Mouse (Mus musculus) megakaryocyte progenitor cell, adult 5-6 weeks (primary cell): ENCODE measurements at regions not wholly inside any gene's neighbourhood (a gene's known extent, or its start where the extent isn't known, plus 50 kb on each side); places are given as distances from the start of the nearest gene placed in this dataset.
A peak's percentile ranks its signal among the peaks of the same experiment; 100 is the strongest.
"Not testable (repeated sequence)": the region's sequence is repeated elsewhere in the genome, so short reads cannot be mapped to it uniquely, and the experiment has no call there.

Experiments
- ATAC-seq: replicated peaks from 2 replicates; pipeline ENCODE4 v1.8.0; 2016; ENCODE audit warnings: mild to moderate bottlenecking, moderate TSS enrichment, inconsistent platforms; ENCODE audit not compliant: poor library complexity

GRCm38 (mm10) chr6:6388835-6389440 lies 172.0 kb upstream of the Slc25a13 start:
- ATAC-seq = no peak

DNA sequence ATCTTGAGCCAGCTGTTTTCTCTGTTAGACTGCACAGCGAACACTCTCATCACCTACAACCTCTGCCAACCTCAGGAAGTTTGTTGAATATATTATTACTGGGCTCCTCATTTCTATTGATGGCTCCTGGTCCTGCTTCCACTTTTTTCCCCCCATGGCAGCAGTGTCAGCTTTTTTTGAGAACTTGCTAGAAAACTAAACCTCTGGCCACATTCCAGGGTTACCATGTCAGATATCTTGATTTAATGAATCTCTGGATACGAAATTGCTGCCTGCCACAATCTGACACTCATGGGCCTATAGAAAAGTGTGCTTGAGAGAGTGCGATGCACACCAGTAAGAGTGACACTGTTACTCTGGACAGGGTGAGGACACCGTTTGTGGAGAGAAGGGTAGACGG lies 170.6 kb upstream of the Slc25a13 start:
- ATAC-seq = no peak

DNA sequence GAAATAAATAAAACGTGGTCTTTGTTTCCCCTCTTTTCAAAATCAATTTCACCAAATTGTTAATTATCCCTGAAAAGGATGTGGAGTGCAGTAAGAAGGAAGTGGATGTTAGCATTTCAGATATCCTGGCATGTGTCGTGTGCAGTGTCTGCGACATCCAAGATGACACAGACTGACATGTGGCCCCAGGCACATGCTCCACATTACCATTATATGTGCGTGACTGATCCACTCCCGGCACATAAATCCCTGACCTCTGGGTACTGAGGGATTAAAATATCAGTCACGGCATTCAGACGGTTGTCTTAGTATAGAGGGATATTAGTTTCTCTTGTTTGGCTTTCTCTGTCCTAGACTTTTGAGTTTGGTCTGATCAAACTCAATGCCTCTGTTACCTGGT lies 168.0 kb upstream of the Slc25a13 start:
- no peak for ATAC-seq

GRCm38 (mm10) chr6:6384441-6384840 lies 167.5 kb upstream of the Slc25a13 start:
- no peak for ATAC-seq

DNA sequence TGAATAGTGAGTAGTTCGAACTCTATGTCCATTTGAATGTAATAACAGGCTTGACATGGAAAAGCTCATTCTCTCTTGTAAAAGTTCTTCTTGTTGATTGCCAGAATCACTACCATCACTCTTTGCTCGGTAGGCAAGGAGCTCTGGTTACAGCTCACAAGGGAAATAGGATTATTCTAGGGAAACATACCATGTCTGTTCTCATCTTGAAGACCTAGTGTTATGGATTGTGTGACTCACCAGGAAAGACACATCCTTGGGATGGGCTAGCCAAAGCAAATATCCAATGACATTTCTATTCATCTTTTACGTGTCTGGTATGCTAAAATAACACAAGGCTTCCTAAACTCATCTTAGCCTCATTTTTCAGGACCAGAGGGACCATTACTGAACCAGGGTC lies 155.4 kb upstream of the Slc25a13 start:
- no peak for ATAC-seq

- ATAC-seq = no peak
Observed at GRCm38 (mm10) chr6:6371444-6372093, 154.6 kb upstream of the Slc25a13 start.

DNA sequence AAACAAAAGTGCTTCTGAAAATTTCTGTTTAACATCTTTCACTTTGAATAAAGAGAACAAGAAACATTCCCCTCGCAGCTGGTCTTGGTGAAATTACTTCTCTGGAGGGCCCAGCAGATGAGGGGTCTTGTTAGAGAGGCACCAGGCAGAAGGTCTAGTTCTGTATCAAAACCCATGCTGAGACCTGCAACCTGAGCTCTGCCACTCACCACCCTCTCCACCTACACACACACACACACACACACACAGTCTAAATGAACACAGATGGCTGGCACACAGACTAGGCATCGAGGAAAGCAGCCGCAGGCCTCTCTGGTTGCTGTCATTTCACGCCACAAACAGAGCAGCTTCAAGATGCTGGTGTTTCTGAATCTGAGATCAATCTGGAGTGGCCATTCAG lies 147.1 kb upstream of the Slc25a13 start:
- ATAC-seq = no peak

DNA sequence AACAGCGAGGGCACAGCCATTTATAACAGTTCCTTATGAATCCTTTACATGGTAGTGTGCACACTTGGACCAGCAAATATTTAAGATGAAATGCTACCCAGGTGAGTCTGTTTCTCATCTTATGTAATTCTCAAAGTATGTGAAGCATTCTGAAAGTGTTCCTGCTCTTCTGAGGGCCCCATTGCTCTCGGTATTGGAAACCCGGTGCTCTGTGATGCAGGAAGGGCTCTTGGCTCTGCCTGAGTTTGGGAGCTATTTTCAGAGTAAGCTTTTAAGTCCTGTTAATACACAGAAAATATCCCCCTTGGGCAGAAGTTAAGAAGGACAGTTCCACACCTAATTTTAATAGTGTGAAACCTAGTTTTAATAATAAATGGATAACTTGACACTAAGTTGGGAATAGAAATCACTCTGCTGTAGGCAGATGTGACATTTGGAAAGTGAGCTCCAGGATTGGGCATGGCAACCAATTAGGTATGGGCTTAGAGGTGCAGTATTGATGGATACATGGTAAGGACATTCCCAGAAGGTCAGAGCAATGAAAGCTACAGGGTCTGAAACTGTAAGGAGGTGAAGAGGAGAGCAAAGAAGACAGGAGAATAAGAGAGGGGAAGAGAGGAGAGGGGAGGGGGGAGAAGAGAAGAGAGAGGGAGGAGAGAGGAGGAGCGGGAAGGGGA lies 145.8 kb upstream of the Slc25a13 start:
- ATAC-seq = no peak

DNA sequence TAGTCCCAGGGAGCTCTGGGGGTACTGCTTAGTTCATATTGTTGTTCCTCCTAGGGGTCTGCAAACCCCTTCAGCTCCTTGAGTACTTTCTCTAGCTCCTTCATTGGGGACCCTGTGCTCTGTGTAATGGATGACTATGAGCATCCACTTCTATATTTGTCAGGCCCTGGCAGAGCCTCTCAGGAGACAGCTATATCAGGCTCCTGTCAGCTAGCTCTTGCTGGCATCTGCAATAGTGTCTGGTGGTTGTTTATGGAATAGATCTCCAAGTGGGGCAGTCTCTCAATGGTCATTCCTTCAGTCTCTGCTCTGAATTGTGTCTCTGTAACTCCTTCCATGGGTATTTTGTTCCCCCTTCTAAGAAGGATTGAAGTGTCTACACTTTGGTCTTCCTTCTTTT lies 144.2 kb upstream of the Slc25a13 start:
- not testable (repeated sequence) for ATAC-seq

- ATAC-seq = no peak
Observed at GRCm38 (mm10) chr6:6357477-6357876, 140.5 kb upstream of the Slc25a13 start.

DNA sequence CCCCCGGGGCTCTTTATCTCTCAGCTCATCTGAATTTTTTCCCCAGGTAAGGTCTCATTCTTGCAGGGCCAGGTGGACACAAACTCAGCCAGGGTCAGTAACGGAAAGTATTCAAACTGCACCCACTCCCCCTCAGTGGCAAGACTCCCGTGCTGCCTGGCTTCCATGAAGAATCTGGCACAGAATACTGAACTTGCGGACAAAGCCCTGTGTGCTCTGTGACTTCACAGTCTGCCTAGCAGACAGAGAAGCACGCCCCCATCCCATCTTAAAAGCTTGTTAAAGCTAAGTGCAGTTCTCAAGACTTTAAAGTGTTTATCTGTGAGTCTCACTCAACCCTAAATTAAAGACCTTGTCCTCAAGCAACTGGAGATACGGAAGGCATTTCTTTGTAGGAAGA lies 140.0 kb upstream of the Slc25a13 start:
- no peak for ATAC-seq

GRCm38 (mm10) chr6:6335251-6335650 lies 118.3 kb upstream of the Slc25a13 start:
- no peak for ATAC-seq

GRCm38 (mm10) chr6:6330271-6330670 lies 113.3 kb upstream of the Slc25a13 start:
- no peak for ATAC-seq

GRCm38 (mm10) chr6:6325516-6325915 lies 108.5 kb upstream of the Slc25a13 start:
- ATAC-seq = no peak

- no peak for ATAC-seq
Observed at GRCm38 (mm10) chr6:6316725-6317124, 99.8 kb upstream of the Slc25a13 start.

DNA sequence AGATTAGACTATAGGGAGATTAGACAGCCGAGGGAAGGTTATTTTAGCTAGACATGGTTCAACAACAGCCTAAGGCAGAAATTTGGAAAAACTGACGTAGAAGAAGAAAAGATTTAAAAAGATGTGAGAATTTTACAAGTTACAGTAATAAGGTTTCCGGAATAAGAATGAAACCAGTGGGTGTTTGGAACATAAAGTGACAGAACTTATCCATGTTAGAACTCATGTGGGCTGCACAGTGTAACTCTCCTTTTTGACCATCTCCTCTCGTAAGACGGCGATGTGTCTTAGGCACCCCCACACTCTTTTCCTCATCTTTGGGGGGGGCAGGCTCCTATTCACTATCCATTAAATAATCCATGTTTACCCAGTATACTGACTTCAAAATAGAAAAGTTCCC lies 96.2 kb upstream of the Slc25a13 start:
- no peak for ATAC-seq

DNA sequence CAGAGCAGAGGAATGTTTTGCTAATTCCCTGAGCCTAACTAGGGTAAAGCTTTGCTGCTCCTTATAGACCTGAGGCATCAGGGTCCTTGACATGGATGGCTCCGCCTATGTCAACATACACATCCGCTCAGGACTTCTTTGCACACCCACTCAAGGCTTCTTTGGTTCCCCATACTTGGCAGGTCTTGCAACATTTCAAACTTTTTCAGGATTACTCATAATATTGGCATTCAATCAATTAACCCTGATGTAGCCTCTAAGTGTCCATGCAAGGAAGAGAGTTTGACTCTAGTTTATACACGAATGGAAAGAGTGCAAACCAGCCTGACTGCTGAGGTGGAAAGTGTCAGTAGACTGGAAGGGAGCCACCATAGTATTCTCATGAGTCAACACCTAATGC lies 93.2 kb upstream of the Slc25a13 start:
- no peak for ATAC-seq

DNA sequence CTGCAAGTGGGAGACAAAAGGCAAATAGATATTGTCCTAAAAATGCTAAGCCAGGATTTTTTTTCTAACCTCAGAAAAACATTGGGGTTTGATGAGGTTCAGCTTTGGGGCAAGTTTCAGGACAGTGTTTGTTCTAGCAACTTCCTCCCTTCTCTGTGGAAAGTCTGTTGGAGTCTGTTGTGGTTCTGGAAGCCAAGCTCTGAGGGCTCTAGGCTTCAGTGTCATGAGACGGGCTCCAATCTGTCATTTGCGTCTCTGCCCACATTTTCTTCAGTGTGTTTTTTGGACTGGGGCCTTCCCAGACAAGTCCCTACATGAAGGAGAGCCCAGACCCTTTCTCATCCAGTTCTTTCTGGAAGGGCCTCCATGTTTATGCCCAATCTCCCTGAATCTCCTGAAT lies 90.6 kb upstream of the Slc25a13 start:
- no peak for ATAC-seq

DNA sequence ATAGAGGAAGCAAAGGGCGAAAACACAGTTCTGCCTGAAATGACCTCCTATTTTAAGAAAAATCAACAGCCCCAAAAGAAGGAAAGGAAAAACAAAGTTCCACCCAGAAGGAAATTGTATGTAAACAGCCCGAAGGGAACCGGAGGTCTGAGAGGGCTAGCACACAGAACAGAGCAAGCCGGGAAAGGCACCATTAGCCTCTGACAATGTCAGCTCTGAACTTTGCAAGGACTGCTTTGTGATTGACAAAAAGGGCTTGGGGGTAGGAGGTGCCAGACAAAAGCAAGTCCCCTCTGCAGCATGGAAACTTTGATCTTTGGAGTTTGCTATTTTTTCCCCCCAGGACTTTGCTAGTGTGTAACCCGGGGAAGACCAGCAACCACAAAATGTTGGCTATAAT lies 86.8 kb upstream of the Slc25a13 start:
- no peak for ATAC-seq

- no peak for ATAC-seq
Observed at GRCm38 (mm10) chr6:6301001-6301510, 84.1 kb upstream of the Slc25a13 start.

DNA sequence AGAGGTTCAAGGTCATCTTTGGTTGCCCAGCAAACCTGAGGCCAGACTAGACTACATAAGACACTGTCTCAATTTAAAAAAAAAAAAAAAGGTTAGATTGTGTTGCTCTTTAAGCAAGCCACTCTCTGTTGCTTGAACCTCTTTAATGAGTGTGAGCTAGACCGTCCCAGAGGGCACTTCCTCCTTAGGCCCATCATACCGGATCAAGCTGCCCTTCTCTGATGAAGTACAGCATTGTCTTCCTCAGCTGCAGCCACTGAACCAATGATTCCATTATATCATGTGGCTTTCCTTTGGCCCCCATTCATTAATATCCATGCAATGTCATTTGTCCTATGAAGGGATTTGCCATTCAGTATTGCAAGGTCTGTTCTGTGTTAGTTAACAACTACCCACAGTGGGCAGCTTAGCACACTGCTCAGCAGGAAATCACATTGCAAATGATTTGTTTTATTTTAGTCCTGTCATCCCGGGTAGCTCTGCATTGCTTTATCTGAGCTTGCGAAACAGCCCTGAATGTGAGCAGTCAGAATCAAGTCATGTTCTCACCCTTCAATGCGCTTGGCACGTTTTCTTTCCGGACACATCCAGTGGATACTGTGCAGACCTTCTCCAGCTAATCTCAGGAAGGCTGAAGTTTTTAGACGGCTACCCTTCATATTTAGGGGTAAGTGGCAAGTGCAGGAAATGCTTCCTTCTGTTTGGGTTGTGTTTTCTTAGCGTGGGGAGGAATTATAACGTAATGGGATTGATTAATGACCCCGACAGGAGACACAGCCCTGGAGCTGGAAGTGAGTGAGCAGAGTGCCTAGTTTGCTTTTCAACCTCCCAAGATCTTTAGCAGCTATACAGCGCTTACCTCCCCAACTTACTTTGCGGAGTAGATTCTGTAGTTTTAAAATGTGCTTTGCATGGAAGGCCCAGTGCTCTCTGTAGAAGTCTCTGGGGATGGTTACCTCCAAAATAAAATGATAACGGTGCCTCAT lies 82.2 kb upstream of the Slc25a13 start:
- peak; percentile 72 for ATAC-seq
